Mouse (Mus musculus) MN1 (cell line): ENCODE data around the gene Rab12.
A peak's percentile ranks its signal among the peaks of the same experiment; 100 is the strongest.

ENCODE experiments used
- DNase-seq: peaks from one replicate; pipeline ENCODE4 v3.0.0-alpha.2; 2016; ENCODE audit warnings: low spot score

The Rab12 gene

DNA sequence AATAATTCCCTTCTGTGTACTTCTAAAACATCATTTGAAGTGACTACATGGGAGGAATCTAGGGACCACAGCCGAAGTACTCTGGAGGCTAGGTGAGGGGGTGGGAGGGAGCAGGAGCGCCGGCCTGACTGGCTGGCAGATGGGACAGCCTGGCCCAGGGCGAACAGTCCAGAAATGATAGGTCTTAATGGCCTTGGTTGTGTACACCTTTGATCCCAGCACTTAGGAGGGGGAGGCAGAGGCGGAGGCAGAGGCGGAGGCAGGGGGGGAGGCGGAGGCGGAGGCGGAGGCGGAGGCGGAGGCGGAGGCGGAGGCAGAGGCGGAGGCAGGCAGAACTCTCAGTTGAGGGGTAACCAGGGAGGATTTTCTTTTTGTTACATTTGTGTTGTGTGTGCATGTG is 20.9 kb downstream of the Rab12 start:
- no peak for DNase-seq

DNA sequence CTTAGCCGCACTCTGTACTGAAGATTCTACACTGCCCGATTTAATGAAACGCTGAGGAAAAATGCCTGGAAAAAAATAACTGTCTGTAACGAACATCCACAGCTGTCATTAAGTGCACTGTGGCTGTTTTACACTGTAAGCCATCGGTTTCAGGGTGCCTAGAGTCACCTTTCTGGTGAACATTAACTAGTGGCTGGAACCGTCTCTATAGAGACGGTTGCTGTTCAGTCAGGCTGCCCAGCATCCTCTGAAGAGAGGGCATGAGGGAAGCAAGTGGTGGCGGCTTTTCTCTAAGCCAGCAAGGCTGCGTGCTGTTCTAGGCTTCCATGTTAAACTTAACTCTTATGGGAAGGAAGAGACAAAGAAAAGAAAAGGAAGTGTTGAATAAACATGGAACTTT is 22.9 kb downstream of the Rab12 start:
- no peak for DNase-seq

DNA sequence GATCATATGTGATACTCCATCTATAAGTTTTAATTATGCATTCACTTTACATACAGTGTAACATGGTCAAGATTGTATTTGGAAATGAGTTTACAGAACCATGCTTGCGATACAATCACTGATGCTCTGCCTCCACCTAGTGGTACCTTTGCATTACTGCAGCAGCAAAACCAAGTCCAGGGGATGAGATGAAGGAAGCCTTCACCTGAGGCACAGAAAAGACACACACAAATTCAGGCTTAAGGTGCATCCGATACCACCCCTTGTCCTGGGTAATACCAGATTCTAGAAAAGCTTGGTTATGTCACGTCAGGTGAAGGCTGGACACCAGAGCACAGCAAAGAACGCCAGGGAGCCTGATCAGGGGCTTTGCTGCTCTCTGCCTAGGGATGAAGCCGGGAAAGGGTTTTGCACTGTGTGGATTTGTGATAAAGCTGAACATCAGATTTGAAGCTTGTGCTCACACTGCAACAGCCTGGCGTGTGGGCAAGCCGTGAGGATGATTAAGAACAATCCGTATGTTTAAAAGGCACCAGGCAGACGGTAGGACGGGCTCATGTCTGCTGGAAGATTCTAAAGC is 29.4 kb downstream of the Rab12 start:
- DNase-seq, result peak; percentile 81

DNA sequence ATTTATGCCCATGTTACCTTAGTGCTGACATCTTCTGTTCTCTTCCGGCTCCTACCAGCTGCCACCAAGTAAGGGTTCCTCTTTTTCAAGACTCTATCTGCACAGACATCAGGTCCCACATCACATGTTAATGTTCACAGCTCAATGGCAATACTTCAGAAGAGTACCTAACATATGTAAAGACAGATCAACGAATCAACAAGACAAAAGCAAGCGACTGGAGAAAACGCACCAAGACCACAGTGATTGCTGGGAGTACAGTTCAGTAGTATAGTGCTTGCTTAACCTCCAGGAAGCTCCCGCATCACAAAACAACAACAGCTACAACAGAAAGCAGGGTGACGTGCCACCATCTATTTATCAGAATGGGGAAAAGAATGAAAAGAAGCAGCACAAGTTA is 33.0 kb downstream of the Rab12 start:
- DNase-seq, result no peak

DNA sequence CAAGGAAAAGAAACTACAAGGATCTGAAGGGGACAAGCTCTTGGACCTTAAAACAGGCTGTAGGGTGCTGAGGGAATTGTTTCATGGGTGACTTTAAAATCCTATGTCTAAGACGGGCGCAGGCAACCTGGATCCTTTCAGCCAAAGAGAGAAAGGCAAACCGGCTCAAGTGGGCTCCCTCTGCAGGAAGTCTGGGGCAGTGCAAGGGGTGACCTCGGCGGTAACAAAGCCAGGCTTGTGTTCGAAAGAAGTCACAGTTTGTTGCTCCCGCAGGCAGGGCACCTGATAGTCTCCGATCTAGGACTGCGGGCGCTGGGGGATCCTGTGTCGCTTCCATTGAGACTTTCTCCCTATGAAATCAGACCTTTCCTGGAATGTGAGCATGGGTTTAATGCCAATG is 33.8 kb downstream of the Rab12 start:
- peak; percentile 87 for DNase-seq

DNA sequence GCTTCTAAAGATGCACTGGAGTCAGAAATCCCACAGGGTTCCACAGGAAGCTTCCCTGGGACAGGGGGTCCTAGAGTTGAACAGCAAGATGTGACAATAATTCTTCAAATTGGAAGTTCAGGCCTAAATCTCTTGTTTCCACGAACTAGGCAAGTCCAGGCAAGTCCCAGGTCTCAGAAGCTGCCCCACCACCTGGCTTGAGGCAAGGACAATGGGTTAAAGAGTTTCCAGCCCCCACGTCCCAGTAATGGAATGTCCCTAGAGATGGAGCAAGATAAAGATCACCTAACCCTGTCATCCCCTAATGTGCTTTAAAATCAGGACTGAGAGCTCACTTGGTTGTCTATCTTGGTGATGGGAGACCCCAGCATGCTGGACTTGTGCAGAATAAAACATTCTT is 34.6 kb downstream of the Rab12 start:
- no peak for DNase-seq

DNA sequence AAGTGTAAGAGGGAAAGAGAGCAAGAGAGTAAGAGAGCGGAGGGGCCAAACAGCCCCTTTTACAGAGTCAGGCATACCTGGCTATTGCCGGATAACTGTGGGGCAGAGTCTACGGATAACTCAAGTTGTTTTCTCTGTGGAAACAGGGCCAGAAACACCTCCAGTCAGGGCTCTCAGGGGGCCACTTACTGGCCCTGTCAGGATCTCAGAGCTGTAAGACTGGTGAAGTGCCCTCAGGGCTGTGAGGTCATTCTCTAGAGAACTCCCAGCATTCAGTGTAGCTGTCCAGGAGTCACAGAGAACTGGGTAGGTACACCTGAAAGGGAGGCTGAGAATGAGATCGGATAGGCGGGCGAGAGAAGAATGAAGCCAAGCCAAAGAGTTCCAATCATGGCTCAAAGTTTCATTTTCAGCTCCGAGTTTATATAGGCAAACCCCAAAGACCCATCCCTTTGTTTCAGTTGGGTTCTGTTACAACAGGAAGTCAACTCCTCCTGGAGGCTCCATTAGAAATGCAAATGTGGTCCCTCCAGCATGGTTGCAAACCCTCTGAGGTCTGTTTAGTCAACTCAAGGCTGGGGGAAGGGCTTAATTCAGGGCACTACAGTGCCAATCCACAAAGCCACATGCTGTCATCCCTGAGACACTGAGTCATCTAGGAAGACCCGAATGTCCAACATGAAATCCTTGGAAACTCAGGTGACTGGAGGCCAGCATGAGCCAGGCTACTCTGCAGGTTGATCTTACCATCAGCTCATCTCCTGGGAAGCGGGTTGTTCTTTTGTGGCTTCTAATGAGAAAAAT is 35.7 kb downstream of the Rab12 start:
- DNase-seq, result no peak

DNA sequence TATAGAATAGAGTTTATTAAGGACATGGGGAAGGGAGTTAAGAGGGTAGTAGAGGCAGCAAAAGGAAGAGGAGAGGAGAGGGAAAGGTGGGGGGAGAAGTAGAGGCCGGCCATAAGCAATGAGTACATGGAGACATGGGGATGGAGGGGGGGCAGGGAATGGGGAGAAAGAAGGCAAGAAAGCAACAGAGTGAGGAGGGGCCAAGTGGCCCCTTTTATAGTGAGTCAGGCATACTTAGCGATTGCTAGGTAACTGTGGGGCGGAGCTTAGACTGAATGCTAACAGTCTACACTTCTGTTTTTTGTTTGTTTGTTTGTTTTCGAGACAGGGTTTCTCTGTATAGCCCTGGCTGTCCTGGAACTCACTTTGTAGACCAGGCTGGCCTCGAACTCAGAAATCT is 38.2 kb downstream of the Rab12 start:
- DNase-seq, result no peak

DNA sequence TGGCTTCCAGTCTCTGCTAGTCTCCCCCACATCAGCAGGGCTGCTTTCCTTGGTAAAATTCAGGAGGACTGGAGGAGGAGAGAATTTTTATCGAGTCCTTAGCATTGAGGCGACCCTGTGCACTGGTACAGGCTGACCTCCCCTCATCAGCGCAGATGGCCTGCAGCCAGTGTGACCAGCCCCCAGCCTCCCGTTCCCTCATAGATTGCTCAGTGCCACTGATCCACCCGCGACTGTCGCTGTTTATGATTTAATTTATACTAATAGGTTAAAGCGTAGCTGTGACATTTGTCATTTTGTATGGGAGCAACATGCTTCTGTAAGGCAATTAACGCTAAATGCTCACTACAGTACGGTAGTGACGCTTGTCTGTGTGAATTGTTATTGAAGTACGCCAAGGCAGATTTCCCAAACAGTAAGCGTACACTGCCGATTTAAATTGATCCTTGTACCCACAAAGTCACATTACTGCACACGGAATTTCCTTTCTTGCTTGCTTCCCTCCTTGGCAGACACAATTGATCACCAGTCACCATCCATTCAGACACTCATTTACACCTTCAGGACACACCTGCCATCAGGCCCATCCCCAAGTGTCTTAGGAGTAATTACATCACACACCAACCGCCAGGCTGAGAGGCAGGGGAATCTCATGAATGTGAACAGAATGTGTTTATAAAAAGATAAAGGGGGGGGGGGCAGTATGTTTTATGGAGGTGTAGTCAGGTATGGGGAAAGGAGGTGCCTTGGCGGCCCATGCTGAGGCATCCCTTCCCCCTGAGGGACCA is 38.8 kb downstream of the Rab12 start:
- DNase-seq, result no peak

DNA sequence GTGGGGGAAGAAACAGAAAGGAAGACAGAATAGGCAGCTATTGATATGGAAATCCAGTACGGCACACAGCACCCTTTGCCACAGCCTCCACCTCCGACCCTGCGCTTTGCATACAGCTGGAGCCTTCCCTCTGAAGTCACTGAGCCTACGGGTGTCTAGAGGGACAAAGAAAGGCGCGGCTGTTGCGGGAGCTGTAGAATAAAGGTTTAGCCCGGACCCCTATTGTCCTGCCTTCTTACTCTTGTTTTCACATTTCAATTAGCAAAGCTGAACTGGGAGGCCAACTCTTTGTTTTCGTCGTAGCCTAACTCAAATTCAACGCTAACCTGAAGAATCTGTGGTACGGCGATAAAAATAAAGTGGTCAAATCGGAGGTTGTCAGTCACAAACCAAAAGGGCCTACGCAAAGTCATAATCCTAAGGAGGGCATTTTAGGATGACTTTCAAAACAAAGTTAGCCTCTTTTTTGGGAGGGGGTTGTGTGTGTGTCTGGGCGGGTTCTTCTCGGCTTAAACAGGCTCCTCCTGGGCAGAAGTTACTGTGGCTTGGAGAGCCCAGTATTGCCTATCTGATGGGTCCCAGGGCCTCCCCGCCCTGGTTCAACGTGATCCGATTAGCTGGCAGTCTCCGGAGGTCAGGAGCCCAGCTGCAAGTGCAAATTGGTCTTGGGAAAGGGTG is 39.6 kb downstream of the Rab12 start:
- DNase-seq, result peak; percentile 92

DNA sequence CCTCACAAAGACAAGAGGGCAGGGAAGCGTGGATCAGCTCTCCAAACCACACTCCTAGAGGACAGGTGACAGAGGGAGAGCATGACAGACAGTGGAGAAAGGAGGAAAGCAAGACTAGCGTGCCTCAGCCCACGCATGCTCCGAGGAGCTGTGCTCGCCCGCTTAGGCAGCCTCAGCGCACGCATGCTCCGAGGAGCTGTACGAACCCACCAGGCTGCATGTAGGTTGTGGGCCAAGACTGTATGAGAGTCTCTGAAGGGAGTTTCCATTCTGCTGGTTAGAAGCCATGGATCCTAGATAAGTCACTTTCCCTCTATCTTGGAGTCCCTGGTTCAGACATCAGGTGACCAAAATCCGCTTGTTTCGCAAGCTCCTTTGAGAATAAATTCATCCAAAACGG is 40.2 kb downstream of the Rab12 start:
- peak; percentile 87 for DNase-seq

DNA sequence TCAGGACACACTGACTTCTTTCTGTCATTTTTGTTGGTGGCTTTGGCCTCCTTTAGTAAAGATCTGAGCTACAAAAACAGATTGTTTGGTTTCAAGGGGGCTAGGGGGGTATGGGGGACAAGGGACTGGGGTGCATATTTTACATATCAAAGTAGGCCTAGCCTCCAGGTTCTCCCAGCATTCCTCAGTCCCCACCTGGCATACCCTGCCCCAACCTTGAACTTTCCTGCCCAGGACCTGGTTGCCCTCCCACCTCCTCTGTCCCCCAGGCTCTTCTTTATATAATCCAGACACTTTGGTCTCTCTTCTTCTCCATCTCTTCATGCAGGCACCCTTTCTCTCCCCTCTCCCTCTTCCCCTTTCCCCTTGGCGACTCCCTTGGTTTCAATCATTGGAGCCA is 46.3 kb downstream of the Rab12 start:
- DNase-seq, result no peak

DNA sequence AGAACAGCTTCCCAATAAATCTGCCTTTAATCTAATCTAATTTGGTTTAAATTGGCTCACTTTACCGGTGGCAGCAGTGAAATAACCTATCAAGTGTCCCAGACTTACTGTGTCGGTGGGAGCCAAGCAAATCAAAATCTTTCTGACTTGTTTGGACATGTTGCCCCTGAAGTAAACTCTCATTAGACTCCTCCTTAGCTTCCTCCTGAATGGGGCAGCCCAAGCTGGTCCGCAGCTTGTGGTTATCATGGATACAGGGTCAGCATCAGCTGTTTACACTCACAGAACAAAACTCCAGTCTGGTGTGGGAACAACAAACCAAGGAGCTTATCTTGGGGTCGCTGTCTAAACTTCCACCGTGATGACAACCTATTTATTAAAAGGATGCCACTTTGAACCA is 47.8 kb downstream of the Rab12 start:
- DNase-seq, result no peak

DNA sequence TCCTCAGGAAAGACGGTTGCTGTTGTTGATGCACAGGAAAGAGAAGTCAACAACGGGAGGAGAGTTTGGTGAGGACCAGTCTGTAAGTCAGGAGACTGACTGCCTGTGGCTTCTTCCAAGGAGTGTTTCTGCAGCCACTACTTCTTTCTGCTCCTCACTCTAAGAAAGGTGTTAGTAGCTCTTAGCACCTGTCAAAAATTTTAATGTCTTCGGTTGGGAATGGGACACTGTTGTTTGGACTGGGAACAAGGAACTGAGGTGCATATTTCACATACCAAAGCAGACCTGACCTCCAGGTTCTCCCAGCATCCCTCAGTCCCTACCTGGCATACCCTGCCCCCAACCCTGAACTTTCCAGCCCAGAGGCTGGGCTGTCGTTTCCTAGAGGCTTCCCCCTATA is 48.3 kb downstream of the Rab12 start:
- no peak for DNase-seq

DNA sequence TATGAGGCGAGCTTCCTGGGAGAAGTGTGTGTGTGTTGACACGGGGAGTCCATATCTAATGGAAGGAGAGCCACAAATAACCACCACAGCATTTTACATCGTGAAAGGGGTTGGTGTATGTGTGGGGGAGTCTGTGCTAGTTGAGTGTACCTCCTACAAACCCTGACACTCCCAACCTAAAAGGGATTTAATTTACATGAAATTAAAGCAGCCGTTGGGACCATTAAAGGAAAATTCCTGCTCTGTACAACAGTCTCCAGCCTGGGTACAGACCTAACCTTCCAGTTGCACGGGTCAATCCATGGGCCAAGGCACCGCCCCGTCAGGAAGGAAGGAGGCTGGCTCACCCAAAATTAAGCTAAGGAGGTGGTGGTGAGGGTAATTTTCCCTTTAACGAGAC is 49.5 kb downstream of the Rab12 start:
- DNase-seq, result peak; percentile 28

DNA sequence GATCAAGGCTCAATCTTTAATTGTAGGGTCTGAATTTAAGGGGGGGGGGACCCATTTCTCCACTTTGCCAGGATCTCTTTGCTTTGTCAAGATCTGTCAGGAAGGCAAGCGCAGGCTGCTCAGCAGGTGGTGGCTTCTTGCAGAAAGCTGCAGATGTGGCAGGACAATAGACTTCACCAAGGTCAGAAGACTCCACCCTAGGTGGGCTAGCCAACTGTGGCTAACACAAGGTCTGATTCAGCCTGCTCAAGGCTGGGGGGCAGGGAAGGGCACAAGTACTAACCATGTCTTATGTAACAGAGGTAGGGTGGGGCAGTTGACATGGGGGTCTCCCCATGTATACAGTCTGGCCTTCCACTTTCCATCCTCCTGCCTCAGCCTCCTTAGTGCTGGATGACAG is 62.3 kb downstream of the Rab12 start:
- no peak for DNase-seq

DNA sequence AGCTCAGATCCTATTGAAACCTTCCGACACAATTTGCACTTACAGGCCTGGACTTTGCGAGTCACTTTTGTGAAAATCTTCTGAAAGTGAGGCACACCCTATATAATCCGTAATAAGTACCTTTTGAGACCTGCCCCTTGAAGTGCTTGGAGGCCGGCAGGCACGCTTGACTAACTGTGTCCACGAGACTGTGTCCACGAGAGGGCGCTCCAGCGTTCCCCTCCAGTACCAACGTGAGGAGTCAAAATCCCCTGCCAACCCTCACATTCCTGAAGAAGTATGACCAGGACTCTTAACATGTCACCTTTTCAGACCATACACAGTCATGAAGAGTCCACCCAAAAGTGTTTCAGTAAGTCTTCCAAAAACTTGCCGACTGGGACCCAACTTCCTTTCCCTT is 68.4 kb downstream of the Rab12 start:
- peak; percentile 95 for DNase-seq

DNA sequence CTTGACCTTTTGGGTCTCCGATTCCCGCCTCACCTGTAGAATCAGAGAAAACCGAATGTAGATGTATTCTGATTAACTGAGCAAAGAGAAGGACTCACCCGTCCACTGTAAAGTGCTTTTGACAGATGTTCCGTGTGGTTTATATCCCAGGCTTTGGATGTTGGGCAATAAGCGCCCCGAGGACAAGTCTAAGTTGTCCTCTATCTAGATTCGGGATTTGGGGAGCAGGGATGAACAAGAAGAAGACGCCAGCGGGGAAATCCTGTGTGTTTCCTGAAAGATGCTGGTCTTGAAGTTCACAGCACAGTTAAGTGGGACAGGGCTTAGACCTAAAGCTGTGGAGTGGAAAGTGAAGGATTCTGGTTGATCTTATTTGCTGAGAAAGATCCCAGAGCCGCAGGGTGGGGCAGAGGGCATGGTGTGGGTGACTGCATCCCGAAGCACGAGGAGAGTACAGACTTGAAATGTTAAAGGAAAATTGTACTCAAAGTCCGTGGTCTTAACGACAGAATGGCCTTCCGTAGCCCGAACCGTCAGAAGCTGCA is 68.9 kb downstream of the Rab12 start:
- DNase-seq, result peak; percentile 43

DNA sequence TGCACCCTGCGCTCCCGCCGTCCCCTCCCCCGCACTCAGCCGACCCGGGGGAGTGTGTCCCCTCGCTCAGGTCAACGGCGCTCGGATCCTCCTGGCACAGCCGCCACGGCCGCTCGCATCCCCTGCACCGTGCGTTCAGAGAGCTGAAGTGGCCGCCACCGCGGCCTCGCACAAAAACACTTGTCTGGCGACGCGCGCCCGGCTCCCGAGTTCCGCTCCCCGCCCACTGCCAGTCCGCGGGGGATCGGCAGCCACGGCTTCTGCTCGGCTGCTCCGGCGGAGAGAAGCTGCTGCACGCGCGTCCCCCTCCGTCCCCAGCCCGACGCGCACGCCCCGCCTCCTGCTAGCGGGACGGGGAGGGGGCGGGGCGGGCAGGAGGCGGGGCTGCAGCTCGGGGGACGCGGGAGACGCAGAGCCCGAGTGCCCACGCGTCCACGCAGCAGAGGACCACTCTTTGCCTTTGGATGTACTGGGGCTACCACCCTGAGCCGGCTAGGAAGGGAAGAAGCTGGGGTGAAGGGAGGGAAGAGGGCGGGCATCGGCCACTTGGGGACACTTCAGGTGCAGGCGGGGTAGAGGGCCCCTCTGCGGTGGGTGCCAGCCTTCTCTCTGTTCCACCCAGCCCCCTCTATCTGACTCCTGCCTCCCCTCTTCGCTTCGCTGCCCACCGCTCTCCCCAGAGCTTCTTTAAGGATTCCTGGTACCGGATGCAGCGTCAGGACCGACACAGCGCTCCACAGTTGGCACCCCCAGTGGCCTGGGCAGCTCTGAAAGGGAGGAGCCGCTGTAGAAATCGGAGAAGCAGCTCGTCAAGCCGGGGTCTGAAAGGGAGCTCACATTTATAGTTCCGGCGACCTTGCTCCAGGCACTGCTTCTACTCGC is 69.8 kb downstream of the Rab12 start, which contains the start of gene Mtcl1:
Gene Mtcl1 (minus strand): TSS at position 291 of the 882 bp plus-strand sequence.
- peak; percentile 93 for DNase-seq

DNA sequence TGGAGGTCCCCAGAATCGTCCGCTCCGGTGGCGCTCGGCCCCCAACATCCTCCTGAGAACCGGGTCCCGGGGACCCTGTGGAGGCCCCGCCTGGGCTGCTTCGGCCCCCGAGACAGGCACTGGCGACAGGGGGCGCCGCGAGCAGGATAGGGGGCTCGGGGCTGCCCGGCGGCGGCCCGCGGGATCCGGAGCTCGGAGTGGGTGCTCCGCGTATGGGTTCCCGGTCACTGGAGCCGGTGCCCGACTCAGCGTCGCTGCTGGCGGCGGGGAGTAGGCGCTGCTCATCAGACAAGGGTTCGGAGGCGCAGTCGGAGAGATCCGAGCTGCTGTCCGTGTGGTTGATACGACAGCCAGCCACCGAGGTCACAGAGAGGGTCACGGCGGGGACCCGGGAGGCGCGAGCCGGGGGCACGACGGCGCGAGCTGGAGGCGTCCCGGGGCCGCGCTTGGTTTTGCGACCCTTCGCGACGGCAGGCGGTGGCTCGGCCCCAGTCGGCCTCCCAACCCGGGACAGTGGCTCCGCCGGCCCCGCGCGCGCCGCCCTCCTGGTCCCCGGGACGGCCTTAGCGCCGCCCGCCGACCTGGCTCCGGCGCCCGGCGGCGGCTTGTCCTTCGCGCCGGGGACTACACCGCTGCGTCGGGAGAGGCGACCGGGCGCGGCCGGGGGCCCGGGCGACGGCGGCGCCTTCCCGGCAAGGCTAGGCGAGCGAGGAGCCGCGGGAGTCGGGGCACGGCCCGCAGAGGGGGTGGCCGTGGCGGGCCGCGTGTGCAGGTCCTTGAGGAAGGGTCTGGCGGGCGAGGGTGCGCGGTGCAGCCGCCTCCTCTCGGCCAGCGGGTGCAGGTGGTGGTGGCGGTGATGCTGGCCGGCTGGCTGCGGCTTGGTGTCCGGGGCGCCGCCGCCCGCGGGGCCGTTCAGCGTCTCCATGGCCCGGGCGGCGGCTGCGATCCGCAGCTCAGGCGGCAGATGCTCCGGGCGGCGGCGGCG is 70.8 kb downstream of the Rab12 start:
- DNase-seq, result peak; percentile 72
